Mouse (Mus musculus) urinary bladder, postnatal 25 days (tissue): ENCODE data around the gene Mcoln3.
A peak's percentile ranks its signal among the peaks of the same experiment; 100 is the strongest.

Experiments
- DNase-seq: peaks from one replicate; pipeline ENCODE4 v3.0.0; 2022; ENCODE audit warnings: low spot score

Gene Mcoln3

GRCm38 (mm10) chr3:146117258-146117996 is at the start of gene Mcoln3:
TSS of gene Mcoln3 (plus strand) at chr3:146117450.
- no peak for DNase-seq

- no peak for DNase-seq
Measured at GRCm38 (mm10) chr3:146069276-146069675, 48.0 kb upstream of the Mcoln3 start.

GRCm38 (mm10) chr3:146072780-146073179 is 44.5 kb upstream of the Mcoln3 start:
- no peak for DNase-seq

- DNase-seq, result no peak
Measured at GRCm38 (mm10) chr3:146080241-146080640, 37.0 kb upstream of the Mcoln3 start.

- DNase-seq, result no peak
Measured at GRCm38 (mm10) chr3:146090988-146091657, 26.1 kb upstream of the Mcoln3 start.

- no peak for DNase-seq
Measured at GRCm38 (mm10) chr3:146095066-146095465, 22.2 kb upstream of the Mcoln3 start.

- no peak for DNase-seq
Measured at GRCm38 (mm10) chr3:146096986-146097385, 20.3 kb upstream of the Mcoln3 start.

GRCm38 (mm10) chr3:146097861-146098260 is 19.4 kb upstream of the Mcoln3 start:
- no peak for DNase-seq

GRCm38 (mm10) chr3:146099925-146100324 is 17.3 kb upstream of the Mcoln3 start:
- no peak for DNase-seq

GRCm38 (mm10) chr3:146102049-146102448 is 15.2 kb upstream of the Mcoln3 start:
- no peak for DNase-seq

- no peak for DNase-seq
Measured at GRCm38 (mm10) chr3:146107116-146107849, 10.0 kb upstream of the Mcoln3 start.

- DNase-seq, result peak; percentile 13
Measured at GRCm38 (mm10) chr3:146107921-146108571, 9.2 kb upstream of the Mcoln3 start, which contains the start of gene Wdr63. TSS of gene Wdr63 (minus strand) at chr3:146108130.

- DNase-seq, result no peak
Measured at GRCm38 (mm10) chr3:146108945-146109344, 8.3 kb upstream of the Mcoln3 start.

GRCm38 (mm10) chr3:146110358-146110757 is 6.9 kb upstream of the Mcoln3 start:
- DNase-seq, result no peak

GRCm38 (mm10) chr3:146110916-146111315 is 6.3 kb upstream of the Mcoln3 start:
- no peak for DNase-seq

- DNase-seq, result no peak
Measured at GRCm38 (mm10) chr3:146117997-146118457, 777 bp downstream of the Mcoln3 start.

- no peak for DNase-seq
Measured at GRCm38 (mm10) chr3:146121310-146122124, 4.3 kb downstream of the Mcoln3 start.

- no peak for DNase-seq
Measured at GRCm38 (mm10) chr3:146122125-146122420, 4.8 kb downstream of the Mcoln3 start.

- no peak for DNase-seq
Measured at GRCm38 (mm10) chr3:146122807-146123463, 5.7 kb downstream of the Mcoln3 start.

GRCm38 (mm10) chr3:146123464-146123825 is 6.2 kb downstream of the Mcoln3 start:
- DNase-seq, result no peak

- no peak for DNase-seq
Measured at GRCm38 (mm10) chr3:146127205-146127604, 10.0 kb downstream of the Mcoln3 start.
